Mouse (Mus musculus) lung, embryonic 14.5 days (tissue): ENCODE measurements around the gene Serpina1e. TPM values are rescaled to one million over a fixed set of nuclear protein-coding genes. Genes with fewer than 3 reads are reported as not detected.

Source experiments
- ATAC-seq: fragments of 200-750 bp; cut with Nextera tagmentation; 2 replicates; pipeline ENCODE4 v1.8.0; 2017; ENCODE audit warnings: mild to moderate bottlenecking, moderate TSS enrichment, moderate library complexity; ENCODE audit not compliant: insufficient read depth
- DNase-seq: peaks from one replicate; pipeline ENCODE4 v3.0.0-alpha.2; 2015
- H3K27ac ChIP-seq: fragments of 300-500 bp; sonication (generic); 2 replicates; pipeline ENCODE4 v1.5.1; 2014; ENCODE audit warnings: low read depth, mild to moderate bottlenecking, moderate library complexity
- H3K27me3 ChIP-seq: fragments of 300-500 bp; sonication (generic); 2 replicates; pipeline ENCODE4 v1.6.1; 2014; ENCODE audit warnings: low read length, control low read depth; ENCODE audit not compliant: insufficient read depth
- H3K36me3 ChIP-seq: fragments of 300-500 bp; sonication (generic); 2 replicates; pipeline ENCODE4 v1.6.1; 2014; ENCODE audit warnings: control low read depth; ENCODE audit not compliant: insufficient read depth
- H3K4me1 ChIP-seq: fragments of 300-500 bp; sonication (generic); 2 replicates; pipeline ENCODE4 v1.6.1; 2014; ENCODE audit warnings: antibody characterized with exemption, control low read depth; ENCODE audit not compliant: insufficient read depth
- H3K4me2 ChIP-seq: fragments of 300-500 bp; sonication (generic); 2 replicates; pipeline ENCODE4 v1.6.1; 2014; ENCODE audit warnings: mild to moderate bottlenecking
- H3K4me3 ChIP-seq: fragments of 300-500 bp; sonication (generic); 2 replicates; pipeline ENCODE4 v1.5.1; 2014; ENCODE audit warnings: low read depth, low read length
- H3K9ac ChIP-seq: fragments of 300-500 bp; sonication (generic); 2 replicates; pipeline ENCODE4 v1.6.1; 2014
- H3K9me3 ChIP-seq: fragments of 300-500 bp; sonication (generic); 2 replicates; pipeline ENCODE4 v1.6.1; 2016; ENCODE audit warnings: low read depth, low read length, control low read depth
- CTCF ChIP-seq: IDR thresholded peaks from 2 replicates; pipeline ENCODE4 v1.5.1; 2016; ENCODE audit warnings: antibody characterized with exemption, low read depth
- WGBS: fragments of 180-500 bp; shearing (Covaris S2); extraction: QIAGEN DNeasy Blood & Tissue Kit; methylation state at CpG from one replicate; pipeline ENCODE4 v1.1.7; 2014; 5-methylcytosine and 5-hydroxymethylcytosine counted together
- polyA plus RNA-seq: library from polyadenylated mRNA; unstranded; fragments of >200 nt; fragmentation: Nextera tagmentation; extraction: Ambion mirVana; gene quantifications from 2 replicates; pipeline ENCODE4 v1.2.1, GENCODE M21; 2014

Serpina1e gene
- polyA plus RNA-seq, 1 experiment from 2014 or later = 0.16 TPM

DNA sequence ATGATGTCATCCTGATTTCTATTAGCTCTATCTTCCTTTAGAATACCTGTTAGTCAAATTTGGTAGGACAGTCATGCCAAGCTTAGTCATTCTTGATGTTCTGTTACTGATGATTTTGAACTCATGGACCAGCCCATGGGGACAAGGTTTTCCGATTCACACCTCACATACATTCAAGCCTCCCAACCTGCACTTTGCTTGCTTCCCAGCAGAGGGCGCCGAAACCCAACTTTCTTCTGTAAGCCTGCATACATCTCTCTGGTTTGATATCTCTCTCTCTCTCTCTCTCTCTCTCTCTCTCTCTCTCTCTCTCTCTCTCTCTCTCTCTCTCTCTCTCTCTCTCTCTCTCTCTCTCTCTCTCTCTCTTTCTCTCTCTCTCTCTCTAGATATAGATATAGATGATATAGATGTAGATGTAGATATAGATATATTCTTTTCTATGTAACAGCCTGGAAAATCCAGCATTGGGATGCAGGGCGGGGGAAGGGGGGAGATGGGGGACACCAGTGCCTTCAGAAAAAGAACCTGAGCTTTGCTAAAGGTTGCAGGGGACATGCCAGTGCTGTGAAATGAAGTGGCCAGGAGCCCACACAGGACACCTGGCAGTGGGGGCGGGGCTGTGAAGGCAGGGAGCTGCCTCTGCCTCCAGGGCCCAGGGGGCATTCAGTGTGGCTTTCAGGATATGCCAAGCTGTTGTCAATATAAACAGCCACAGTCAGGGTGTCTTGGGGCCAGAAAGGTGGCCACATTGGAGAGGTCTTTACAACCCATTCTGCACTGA, 36.7 kb upstream of the Serpina1e start:
- Histone ChIP-seq H3K9me3 (no peaks in the 10 kb centered on the region), H3K4me1 (no peaks in the 10 kb centered on the region), H3K36me3 (no peaks in the 10 kb centered on the region), H3K4me2 (no peak overlapping the region), H3K27me3 (no peaks in the 10 kb centered on the region), H3K27ac (no peak overlapping the region), H3K4me3 (no peak overlapping the region), H3K9ac (no peak overlapping the region)
- TF ChIP-seq CTCF = peak; percentile 88
- ATAC-seq (no peak; the same call in 1 of the 2 replicates), DNase-seq (peak; percentile 83)
- 40% methylated on average over 5 of the region's 5 CpGs for WGBS

DNA sequence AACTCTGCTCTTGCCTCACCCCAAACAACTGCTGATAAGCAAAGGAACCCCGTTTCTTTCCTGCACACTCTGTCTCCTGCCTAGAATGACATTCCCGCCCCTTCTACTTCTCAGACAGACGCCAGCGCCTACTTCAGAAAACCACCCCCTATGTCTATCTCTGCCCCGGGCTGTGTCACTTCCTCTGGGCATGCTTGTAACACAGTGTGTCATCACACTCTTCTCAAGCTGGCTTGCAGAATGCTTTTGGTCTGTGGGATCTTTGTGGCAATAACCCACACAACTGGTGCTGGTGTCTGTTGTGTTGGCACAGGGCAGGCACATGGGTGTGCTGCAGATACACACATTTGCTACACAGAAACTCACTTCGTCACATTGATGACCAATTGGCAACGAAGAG, 34.2 kb upstream of the Serpina1e start:
- Histone ChIP-seq H3K9me3 (no peaks in the 10 kb centered on the region), H3K27ac (no peak overlapping the region), H3K4me3 (no peak overlapping the region), H3K36me3 (no peaks in the 10 kb centered on the region), H3K9ac (no peak overlapping the region), H3K4me1 (no peaks in the 10 kb centered on the region), H3K4me2 (no peak overlapping the region), H3K27me3 (no peaks in the 10 kb centered on the region)
- no peak for ATAC-seq
- no peak for DNase-seq
- WGBS = 57% methylated on average over 7 of the region's 7 CpGs
- no peak for TF ChIP-seq CTCF

DNA sequence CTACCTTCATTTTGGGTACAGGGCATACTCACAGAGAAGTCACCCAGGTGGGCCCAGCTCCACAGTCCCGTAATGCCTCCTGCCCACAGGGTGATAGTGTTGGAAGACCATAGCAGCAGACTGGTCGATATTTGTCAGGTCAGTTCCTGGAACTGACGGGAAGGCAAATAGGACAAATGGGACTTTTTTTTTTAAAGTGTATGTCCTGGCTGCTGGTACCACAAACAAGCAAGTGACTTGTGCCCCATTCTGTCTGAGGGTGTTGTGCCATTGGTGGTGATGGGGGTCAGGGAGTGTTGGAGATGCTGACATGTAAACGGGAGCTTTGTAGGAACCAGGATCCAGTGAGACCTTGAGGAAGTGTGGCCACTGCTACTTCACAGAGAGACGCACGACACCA, 31.1 kb upstream of the Serpina1e start, which contains the start of gene Serpina11:
TSS of gene Serpina11 (minus strand) at position 101 of the 400 bp plus-strand sequence.
- Histone ChIP-seq H3K27me3 (no peaks in the 10 kb centered on the region), H3K4me2 (no peak within 1 kb of the TSS), H3K27ac (no peak within 1 kb of the TSS), H3K9ac (no peak within 1 kb of the TSS), H3K9me3 (no peaks in the 10 kb centered on the region), H3K4me3 (no peak within 1 kb of the TSS), H3K4me1 (no peaks in the 10 kb centered on the region), H3K36me3 (no peaks in the 10 kb centered on the region)
- WGBS = 77% methylated on average over 6 of the region's 6 CpGs
- DNase-seq (no peak), ATAC-seq (no peak)
- TF ChIP-seq CTCF = no peak

- Histone ChIP-seq H3K36me3 (no peaks in the 10 kb centered on the region), H3K27ac (no peak overlapping the region), H3K4me3 (no peak overlapping the region), H3K9me3 (no peaks in the 10 kb centered on the region), H3K27me3 (no peaks in the 10 kb centered on the region), H3K4me2 (no peak overlapping the region), H3K9ac (no peak overlapping the region), H3K4me1 (no peaks in the 10 kb centered on the region)
- DNase-seq = no peak
- no peak for TF ChIP-seq CTCF
- WGBS = 56% methylated on average over 2 of the region's 2 CpGs
- ATAC-seq = no peak
These were observed 30.7 kb upstream of the Serpina1e start for GRCm38 (mm10) chr12:103989514-103989767.

DNA sequence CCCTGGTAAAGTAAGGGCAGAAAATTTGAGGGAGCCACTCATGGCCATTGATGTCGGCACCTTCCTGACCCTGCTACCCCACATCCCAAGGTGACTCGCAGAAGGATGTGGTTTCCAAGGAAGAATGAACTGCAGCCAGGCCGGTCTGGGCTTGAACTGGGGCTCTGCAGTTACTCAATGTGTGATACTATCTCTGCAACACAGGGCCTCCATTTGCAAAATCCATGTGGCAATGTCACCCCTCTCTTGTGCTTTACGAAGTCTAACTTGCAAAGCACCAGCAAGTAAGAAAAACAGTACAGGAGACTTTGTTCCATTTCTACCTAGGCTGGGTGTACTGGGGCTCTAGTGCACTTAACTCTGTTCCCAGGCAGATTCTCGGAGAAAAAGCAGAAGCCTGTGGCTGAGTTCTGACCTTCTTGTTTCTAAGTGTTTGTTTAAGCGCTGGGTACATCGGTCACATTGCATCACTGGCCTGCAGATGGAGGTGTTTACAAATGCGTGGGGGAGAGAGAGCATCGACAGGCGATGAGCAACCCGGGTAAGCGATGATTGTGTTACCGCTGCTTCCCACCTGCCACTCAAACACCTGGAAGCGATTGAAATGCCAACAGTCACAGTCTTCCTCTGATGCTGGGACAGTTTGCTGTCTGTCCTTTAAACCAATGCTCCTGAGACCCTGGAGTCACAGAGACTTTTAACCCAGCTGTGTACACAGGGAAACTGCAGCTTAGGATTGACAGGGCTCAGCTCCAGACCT, 30.2 kb upstream of the Serpina1e start:
- H3K27ac ChIP-seq = no peak overlapping the region
- ATAC-seq (no peak), DNase-seq (no peak)
- H3K4me3 ChIP-seq = no peak overlapping the region
- TF ChIP-seq CTCF = no peak
- H3K36me3 ChIP-seq = no peaks in the 10 kb centered on the region
- no peaks in the 10 kb centered on the region for H3K9me3 ChIP-seq
- no peaks in the 10 kb centered on the region for H3K27me3 ChIP-seq
- H3K4me2 ChIP-seq = no peak overlapping the region
- 25% methylated on average over 14 of the region's 14 CpGs for WGBS
- no peak overlapping the region for H3K9ac ChIP-seq
- H3K4me1 ChIP-seq = no peaks in the 10 kb centered on the region

DNA sequence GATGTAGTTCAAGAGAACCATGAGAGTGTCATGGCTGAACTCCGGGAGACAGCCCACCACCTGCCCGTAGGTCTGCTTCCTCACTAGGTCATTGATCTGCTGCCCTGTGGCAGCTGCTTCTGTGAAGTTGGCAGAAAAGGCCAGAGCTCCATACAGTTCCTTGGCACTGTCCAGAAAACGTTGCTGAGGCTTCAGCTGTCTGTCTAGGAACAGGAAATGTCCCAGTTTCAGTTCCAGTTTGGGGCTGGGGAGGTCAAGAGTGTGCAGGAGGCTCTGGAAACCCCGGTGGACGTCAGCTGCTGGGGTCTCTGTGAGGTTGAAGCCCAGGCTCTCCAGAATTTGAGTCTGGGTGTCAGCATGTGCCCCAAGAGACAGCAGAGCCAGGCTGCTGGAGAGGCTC, 27.1 kb upstream of the Serpina1e start:
- Histone ChIP-seq H3K4me1 (no peaks in the 10 kb centered on the region), H3K27me3 (no peaks in the 10 kb centered on the region), H3K36me3 (no peaks in the 10 kb centered on the region), H3K9me3 (no peaks in the 10 kb centered on the region), H3K9ac (no peak overlapping the region), H3K4me2 (no peak overlapping the region), H3K4me3 (no peak overlapping the region), H3K27ac (no peak overlapping the region)
- TF ChIP-seq CTCF = no peak
- no peak for DNase-seq
- no peak for ATAC-seq
- 54% methylated on average over 5 of the region's 5 CpGs for WGBS

DNA sequence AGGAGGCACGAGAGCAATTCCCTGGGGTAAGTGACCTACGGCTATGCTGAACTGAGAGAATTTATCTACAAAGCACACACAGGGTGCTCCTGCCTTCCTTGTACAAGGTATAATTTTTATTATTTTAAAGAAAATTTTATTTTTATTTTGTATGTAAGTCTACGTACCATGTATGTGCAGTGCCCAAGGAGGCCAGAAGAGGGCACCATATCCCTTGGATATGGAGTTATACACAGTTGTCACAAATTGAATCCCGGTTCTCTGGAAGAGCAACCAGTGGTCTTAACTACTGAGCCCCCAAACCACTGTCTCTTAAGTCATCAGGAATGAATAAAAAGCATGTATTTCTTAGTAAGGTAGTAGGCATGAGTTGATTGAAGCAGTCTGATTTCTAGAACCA, 26.2 kb upstream of the Serpina1e start:
- H3K9me3 ChIP-seq = no peaks in the 10 kb centered on the region
- no peaks in the 10 kb centered on the region for H3K27me3 ChIP-seq
- DNase-seq (peak; percentile 81), ATAC-seq (no peak)
- H3K4me2 ChIP-seq = no peak overlapping the region
- 49% methylated on average over 4 of the region's 4 CpGs for WGBS
- peak; percentile 68 for TF ChIP-seq CTCF
- H3K4me3 ChIP-seq = no peak overlapping the region
- H3K9ac ChIP-seq = no peak overlapping the region
- H3K36me3 ChIP-seq = no peaks in the 10 kb centered on the region
- H3K4me1 ChIP-seq = no peaks in the 10 kb centered on the region
- no peak overlapping the region for H3K27ac ChIP-seq
